Mouse (Mus musculus) lung, adult 2 months (tissue): ENCODE measurements around the gene Ydjc.

Experiments
- CTCF ChIP-seq: fragments of 200-500 bp; IDR thresholded peaks from 2 replicates; pipeline ENCODE4 v1.5.1; 2011; ENCODE audit warnings: mild to moderate bottlenecking, low read length, control low read depth; ENCODE audit not compliant: insufficient read depth
- POLR2A ChIP-seq: fragments of 200-500 bp; IDR thresholded peaks from 2 replicates; pipeline ENCODE4 v1.6.1; 2011; ENCODE audit warnings: low read depth, mild to moderate bottlenecking, control low read depth, low read length, borderline replicate concordance; ENCODE audit errors: extremely low read depth

DNA sequence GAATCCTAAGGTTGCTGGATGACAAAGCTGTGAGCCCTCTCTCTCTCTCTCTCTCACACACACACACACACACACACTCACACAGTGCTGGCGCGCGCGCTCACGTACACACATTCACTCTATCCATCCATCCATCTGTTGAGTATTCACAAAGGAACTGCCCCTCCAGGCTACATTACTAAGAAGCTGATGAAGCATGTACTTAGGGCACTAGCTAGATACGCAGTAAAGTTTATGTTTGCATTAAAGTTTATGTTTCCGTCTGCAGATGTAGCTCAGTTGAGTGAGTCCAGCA lies 11.6 kb upstream of the Ydjc start:
- TF ChIP-seq POLR2A (no peak), CTCF (no peak)
